Mouse (Mus musculus): ENCODE data around the gene Gsx1. TPM values are rescaled to one million over a fixed set of nuclear protein-coding genes. Genes with fewer than 3 reads are reported as not detected.

Gene Gsx1
- polyA plus RNA-seq, 1 experiment from 2014 or later = not detected

DNA sequence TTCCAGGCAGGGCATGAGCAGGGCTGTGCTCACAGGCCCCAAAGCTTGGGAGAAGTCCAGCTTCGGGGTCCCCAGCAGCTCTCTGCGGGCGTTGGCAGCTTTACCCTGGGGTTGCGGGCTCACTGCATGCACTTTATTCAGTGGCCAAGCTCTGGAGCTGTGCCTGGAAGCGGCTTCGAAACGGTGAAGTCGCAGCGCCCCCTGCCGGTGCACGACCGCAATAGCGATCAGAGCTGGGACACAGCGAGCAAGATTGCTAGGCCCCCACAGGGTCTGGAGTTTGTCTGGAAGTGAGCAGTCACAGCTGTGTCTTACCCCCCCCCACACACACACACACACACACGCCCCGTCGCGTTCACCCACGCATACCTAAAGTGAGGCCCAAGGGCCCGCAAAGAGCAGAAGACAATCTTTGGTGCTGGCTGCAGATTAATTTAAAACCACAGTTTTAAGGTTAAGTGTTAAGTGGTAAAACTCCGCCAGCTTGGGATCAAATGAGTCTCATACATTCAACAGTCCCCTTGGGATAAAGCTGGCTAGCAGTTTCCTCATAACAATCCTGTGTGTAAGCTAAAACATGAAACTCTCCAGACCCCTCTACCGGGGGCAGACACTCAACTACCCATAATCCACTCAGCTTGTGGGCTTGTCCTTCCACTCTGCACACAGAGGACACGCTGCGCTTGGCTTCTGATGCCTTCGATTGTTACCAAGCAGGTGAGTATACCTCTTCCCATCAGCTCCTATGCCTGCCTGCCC lies 39.0 kb downstream of the Gsx1 start:
- H3K27ac ChIP-seq = no peak overlapping the region
- no peak overlapping the region for H3K4me3 ChIP-seq (replicated peaks)
- H3K9me3 ChIP-seq = no peaks in the 10 kb centered on the region
- WGBS = 10% methylated on average over 25 of the region's 25 CpGs
- no peaks in the 10 kb centered on the region for H3K36me3 ChIP-seq
- peak overlapping the region; percentile 42 for H3K4me2 ChIP-seq
- H3K27me3 ChIP-seq (replicated peaks) = peaks cover 47% of the 10 kb centered on the region
- H3K9ac ChIP-seq = no peak overlapping the region
- H3K4me1 ChIP-seq = peaks cover 3% of the 10 kb centered on the region; the same call in 1 of the 2 replicates
- peak; percentile 80; the same call in 1 of the 2 replicates for ATAC-seq (ENCODE audit: insufficient read depth, low FRiP score, low read depth)

DNA sequence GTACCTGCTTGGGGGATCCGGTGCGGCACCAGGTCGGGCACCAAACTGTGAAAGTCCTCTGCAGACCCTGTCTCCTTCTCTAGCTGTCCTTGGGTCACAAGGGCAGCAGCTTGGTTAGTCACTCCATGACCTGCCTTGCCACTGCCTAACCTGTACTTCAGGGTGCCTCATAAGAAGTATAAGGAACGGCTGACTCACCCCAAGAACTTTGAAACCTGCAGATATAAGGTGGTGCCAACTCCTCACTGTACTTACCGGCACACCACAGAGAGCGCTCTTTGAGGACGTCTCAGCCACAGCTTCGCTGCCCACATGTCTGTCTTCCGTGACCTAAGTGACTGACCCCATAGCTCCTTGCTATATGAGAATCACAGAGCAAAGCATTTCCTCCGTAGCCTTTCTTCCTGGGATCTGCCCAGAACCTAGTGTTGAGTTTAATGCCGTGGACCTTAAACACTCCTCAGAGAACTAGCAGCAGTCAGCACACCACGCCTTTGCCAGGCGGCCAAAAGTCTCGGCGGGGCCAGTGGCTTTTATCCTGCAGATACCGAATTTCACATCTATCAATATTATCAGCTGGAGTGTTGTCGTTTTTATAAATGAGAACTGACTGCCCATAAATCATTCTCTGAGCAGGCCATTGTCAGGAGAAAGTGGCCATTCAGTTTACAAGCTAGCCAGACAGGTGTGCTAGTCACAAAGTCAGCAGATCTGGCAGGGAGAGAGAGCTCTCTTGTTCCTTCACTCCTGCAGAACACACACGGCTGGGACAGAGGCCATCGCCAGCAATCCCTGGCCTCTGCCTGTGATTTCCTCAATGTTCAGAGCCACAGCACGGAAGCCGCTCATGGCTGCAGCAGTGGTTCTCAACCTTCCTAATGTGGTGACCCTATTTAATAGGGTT lies 47.2 kb downstream of the Gsx1 start:
- no peak for ATAC-seq (ENCODE audit: insufficient read depth, low FRiP score, low read depth)
- Histone ChIP-seq H3K27me3 (replicated peaks) (no peaks in the 10 kb centered on the region), H3K4me1 (no peaks in the 10 kb centered on the region), H3K4me3 (replicated peaks) (no peak overlapping the region), H3K4me2 (no peak overlapping the region), H3K9me3 (no peaks in the 10 kb centered on the region), H3K36me3 (no peaks in the 10 kb centered on the region), H3K9ac (no peak overlapping the region), H3K27ac (no peak overlapping the region)
- 44% methylated on average over 21 of the region's 21 CpGs for WGBS

Other genes with a start within 250 kb of the Gsx1 start
- gene Gtf3a, start 240.0 kb upstream of the Gsx1 start, polyA plus RNA-seq (2015; fragmentation: Nextera tagmentation; extraction: Ambion mirVana) = 116 and 122 TPM in 2 replicates
- 23.1 and 24.2 TPM in 2 replicates for gene Mtif3, start 224.9 kb upstream of the Gsx1 start, polyA plus RNA-seq (2015; fragmentation: Nextera tagmentation; extraction: Ambion mirVana)
- gene Lnx2, start 112.1 kb upstream of the Gsx1 start, polyA plus RNA-seq (2015; fragmentation: Nextera tagmentation; extraction: Ambion mirVana) = 16.3 and 19.4 TPM in 2 replicates
- gene Polr1d, start 111.6 kb upstream of the Gsx1 start, polyA plus RNA-seq (2015; fragmentation: Nextera tagmentation; extraction: Ambion mirVana) = 140 and 146 TPM in 2 replicates
- 10.0 and 14.0 TPM in 2 replicates for gene Pdx1, start 81.3 kb downstream of the Gsx1 start, polyA plus RNA-seq (2015; fragmentation: Nextera tagmentation; extraction: Ambion mirVana)
- gene Cdx2, start 118.6 kb downstream of the Gsx1 start, polyA plus RNA-seq (2015; fragmentation: Nextera tagmentation; extraction: Ambion mirVana) = 8.1 and 9.8 TPM in 2 replicates
- 0.41 and 0.71 TPM in 2 replicates for gene Urad, start 133.7 kb downstream of the Gsx1 start, polyA plus RNA-seq (2015; fragmentation: Nextera tagmentation; extraction: Ambion mirVana)
- gene Flt3, start 211.8 kb downstream of the Gsx1 start, polyA plus RNA-seq (2015; fragmentation: Nextera tagmentation; extraction: Ambion mirVana) = 0.35 and 0.52 TPM in 2 replicates
- 70.2 and 86.6 TPM in 2 replicates for gene Pan3, start 241.5 kb downstream of the Gsx1 start, polyA plus RNA-seq (2015; fragmentation: Nextera tagmentation; extraction: Ambion mirVana)

Data from stomach, embryonic 15.5 days (tissue).